Mouse (Mus musculus) midbrain, postnatal 0 days (tissue): Measurements from ENCODE around the gene 2310022A10Rik. TPM values are rescaled to one million over a fixed set of nuclear protein-coding genes. Genes with fewer than 3 reads are reported as not detected.

Experiments used
- ATAC-seq: fragments of 200-750 bp; cut with Nextera tagmentation; 2 replicates; pipeline ENCODE4 v1.8.0; 2017; ENCODE audit warnings: moderate number of reproducible peaks, mild to moderate bottlenecking, moderate TSS enrichment, moderate library complexity; ENCODE audit not compliant: low FRiP score
- DNase-seq: peaks from one replicate; pipeline ENCODE4 v3.0.0-alpha.2; 2015; ENCODE audit warnings: low spot score
- H3K27ac ChIP-seq: fragments of 300-500 bp; sonication (generic); 2 replicates; pipeline ENCODE4 v1.5.1; 2014; ENCODE audit warnings: low read depth, mild to moderate bottlenecking, low read length, mixed read lengths
- H3K27me3 ChIP-seq: fragments of 300-500 bp; sonication (generic); 2 replicates; pipeline ENCODE4 v1.6.1; 2014; ENCODE audit warnings: low read length, control low read depth, mixed read lengths; ENCODE audit not compliant: insufficient read depth
- H3K36me3 ChIP-seq: fragments of 300-500 bp; sonication (generic); 2 replicates; pipeline ENCODE4 v1.6.1; 2014; ENCODE audit warnings: low read length, control low read depth, mixed read lengths; ENCODE audit not compliant: insufficient read depth
- H3K4me1 ChIP-seq: fragments of 300-500 bp; sonication (generic); 2 replicates; pipeline ENCODE4 v1.6.1; 2014; ENCODE audit warnings: mild to moderate bottlenecking, control low read depth, antibody characterized with exemption, low read length, mixed read lengths; ENCODE audit not compliant: insufficient read depth
- H3K4me2 ChIP-seq: fragments of 300-500 bp; sonication (generic); 2 replicates; pipeline ENCODE4 v1.6.1; 2014; ENCODE audit warnings: low read depth, mild to moderate bottlenecking, low read length, mixed read lengths; ENCODE audit not compliant: poor library complexity, severe bottlenecking
- H3K4me3 ChIP-seq: fragments of 300-500 bp; sonication (generic); 2 replicates; pipeline ENCODE4 v1.5.1; 2014; ENCODE audit warnings: low read depth, mild to moderate bottlenecking, low read length, moderate library complexity
- H3K9ac ChIP-seq: fragments of 300-500 bp; sonication (generic); replicated peaks from 2 replicates; pipeline ENCODE4 v1.6.1; 2014; ENCODE audit warnings: mild to moderate bottlenecking, low read length, moderate library complexity, mixed read lengths; ENCODE audit not compliant: poor library complexity, severe bottlenecking
- H3K9me3 ChIP-seq: fragments of 300-500 bp; sonication (generic); 2 replicates; pipeline ENCODE4 v1.6.1; 2016; ENCODE audit warnings: low read length, control low read depth
- CTCF ChIP-seq: IDR thresholded peaks from 2 replicates; pipeline ENCODE4 v1.5.1; 2016; ENCODE audit warnings: antibody characterized with exemption, mild to moderate bottlenecking
- WGBS: fragments of 180-500 bp; shearing (Covaris S2); extraction: QIAGEN DNeasy Blood & Tissue Kit; methylation state at CpG from one replicate; pipeline ENCODE4 v1.1.7; 2014; 5-methylcytosine and 5-hydroxymethylcytosine counted together
- polyA plus RNA-seq: library from polyadenylated mRNA; unstranded; fragments of >200 nt; fragmentation: Nextera tagmentation; extraction: Ambion mirVana; gene quantifications from 2 replicates; pipeline ENCODE4 v1.2.1, GENCODE M21; 2015
- total RNA-seq: library from RNA; depleted of rRNA; stranded (reverse); fragments of >200 nt; gene quantifications from 2 replicates; pipeline ENCODE4 v1.2.3, GENCODE M21; 2014

2310022A10Rik gene
- total and polyA plus RNA-seq, 2 experiments from 2014 or later, result 12.5 to 31.0 TPM

- DNase-seq (peak; percentile 90), ATAC-seq (peak; percentile 75)
- TF ChIP-seq CTCF, result peak; percentile 98
- H3K9me3 ChIP-seq, result no peaks in the 10 kb centered on the region
- 19% methylated on average over 10 of the region's 10 CpGs for WGBS
- H3K4me3 ChIP-seq, result no peak overlapping the region
- no peak overlapping the region for H3K9ac ChIP-seq
- peaks cover 13% of the 10 kb centered on the region for H3K36me3 ChIP-seq
- no peaks in the 10 kb centered on the region for H3K27me3 ChIP-seq
- 0 out of 2 replicates have a peak overlapping the region, but pooled peaks have one; percentile 38 for H3K27ac ChIP-seq
- no peaks in the 10 kb centered on the region for H3K4me1 ChIP-seq
- H3K4me2 ChIP-seq, result no peak overlapping the region
Observed at GRCm38 (mm10) chr7:27526039-27526827, 26.8 kb upstream of the 2310022A10Rik start.

GRCm38 (mm10) chr7:27529070-27529469, 24.0 kb upstream of the 2310022A10Rik start:
- H3K4me1 ChIP-seq, result no peaks in the 10 kb centered on the region
- WGBS, result 84% methylated on average over 21 of the region's 21 CpGs
- peaks cover 32% of the 10 kb centered on the region for H3K36me3 ChIP-seq
- no peak overlapping the region for H3K9ac ChIP-seq
- TF ChIP-seq CTCF, result no peak
- no peak overlapping the region for H3K27ac ChIP-seq
- no peak for ATAC-seq
- H3K4me2 ChIP-seq, result no peak overlapping the region
- no peak overlapping the region for H3K4me3 ChIP-seq
- no peaks in the 10 kb centered on the region for H3K9me3 ChIP-seq
- H3K27me3 ChIP-seq, result no peaks in the 10 kb centered on the region
- DNase-seq, result no peak

GRCm38 (mm10) chr7:27530937-27531336, 22.1 kb upstream of the 2310022A10Rik start:
- Histone ChIP-seq H3K9me3 (no peaks in the 10 kb centered on the region), H3K4me1 (no peaks in the 10 kb centered on the region), H3K9ac (no peak overlapping the region), H3K4me3 (no peak overlapping the region), H3K4me2 (no peak overlapping the region), H3K36me3 (peaks cover 41% of the 10 kb centered on the region), H3K27me3 (no peaks in the 10 kb centered on the region), H3K27ac (no peak overlapping the region)
- WGBS, result 78% methylated on average over 3 of the region's 3 CpGs
- ATAC-seq (no peak), DNase-seq (no peak)
- peak; percentile 15; the same call in 1 of the 2 replicates for TF ChIP-seq CTCF

GRCm38 (mm10) chr7:27531707-27532106, 21.3 kb upstream of the 2310022A10Rik start:
- no peak for TF ChIP-seq CTCF
- Histone ChIP-seq H3K9me3 (no peaks in the 10 kb centered on the region), H3K27me3 (no peaks in the 10 kb centered on the region), H3K4me1 (no peaks in the 10 kb centered on the region), H3K9ac (no peak overlapping the region), H3K4me3 (no peak overlapping the region), H3K4me2 (no peak overlapping the region), H3K36me3 (peaks cover 49% of the 10 kb centered on the region), H3K27ac (no peak overlapping the region)
- ATAC-seq (peak; percentile 31), DNase-seq (no peak)
- 95% methylated on average over 10 of the region's 10 CpGs for WGBS

GRCm38 (mm10) chr7:27532480-27533050, 20.5 kb upstream of the 2310022A10Rik start:
- Histone ChIP-seq H3K9me3 (no peaks in the 10 kb centered on the region), H3K4me1 (no peaks in the 10 kb centered on the region), H3K9ac (no peak overlapping the region), H3K27ac (no peak overlapping the region), H3K36me3 (peaks cover 56% of the 10 kb centered on the region), H3K4me2 (no peak overlapping the region), H3K4me3 (no peak overlapping the region), H3K27me3 (no peaks in the 10 kb centered on the region)
- no peak for TF ChIP-seq CTCF
- DNase-seq (no peak), ATAC-seq (no peak)
- 90% methylated on average over 9 of the region's 9 CpGs for WGBS

GRCm38 (mm10) chr7:27535386-27535785, 17.6 kb upstream of the 2310022A10Rik start:
- Histone ChIP-seq H3K4me1 (no peaks in the 10 kb centered on the region), H3K36me3 (peaks cover 74% of the 10 kb centered on the region), H3K9ac (no peak overlapping the region), H3K9me3 (no peaks in the 10 kb centered on the region), H3K27me3 (no peaks in the 10 kb centered on the region), H3K4me3 (no peak overlapping the region), H3K4me2 (no peak overlapping the region), H3K27ac (no peak overlapping the region)
- 86% methylated on average over 2 of the region's 2 CpGs for WGBS
- no peak for TF ChIP-seq CTCF
- DNase-seq, result no peak
- no peak for ATAC-seq
